Mouse (Mus musculus): ENCODE results near the gene Eno1. TPM values are rescaled to one million over a fixed set of nuclear protein-coding genes. Genes with fewer than 3 reads are reported as not detected.

The Eno1 gene
- polyA plus RNA-seq, 1 experiment: 120 TPM

- DNase-seq (ENCODE audit: low read depth in 1 of 2, low spot score in 2 of 2): no peak
- 88% methylated on average over 1 of the region's 1 CpGs for WGBS
- no peaks in the 10 kb centered on the region for H3K36me3 ChIP-seq (ENCODE audit: control insufficient read depth, insufficient read depth, low read length)
- no peaks in the 10 kb centered on the region for H3K27me3 ChIP-seq (ENCODE audit: control insufficient read depth, insufficient read depth, low read length)
- no peak for TF ChIP-seq CTCF (IDR thresholded peaks at IDR 0.05; ENCODE audit: extremely low read depth, insufficient read depth, insufficient read length, insufficient replicate concordance)
- TF ChIP-seq POLR2A (IDR thresholded peaks at IDR 0.05; ENCODE audit: low read depth, low read length): no peak
- no peak overlapping the region for H3K27ac ChIP-seq (ENCODE audit: insufficient read depth, low read length)
- no peaks in the 10 kb centered on the region for H3K4me1 ChIP-seq (ENCODE audit: control insufficient read depth, insufficient read depth, insufficient read length)
- H3K4me3 ChIP-seq (ENCODE audit: extremely low read depth, insufficient read depth, insufficient read length): no peak overlapping the region
These were observed 10.8 kb upstream of the Eno1 start for GRCm38 (mm10) chr4:150225700-150226099.

- Histone ChIP-seq H3K4me3 (ENCODE audit: extremely low read depth, insufficient read depth, insufficient read length) (no peak overlapping the region), H3K36me3 (ENCODE audit: control insufficient read depth, insufficient read depth, low read length) (no peaks in the 10 kb centered on the region), H3K27ac (ENCODE audit: insufficient read depth, low read length) (no peak overlapping the region), H3K4me1 (ENCODE audit: control insufficient read depth, insufficient read depth, insufficient read length) (no peaks in the 10 kb centered on the region), H3K27me3 (ENCODE audit: control insufficient read depth, insufficient read depth, low read length) (no peaks in the 10 kb centered on the region)
- TF ChIP-seq CTCF (IDR thresholded peaks at IDR 0.05; ENCODE audit: extremely low read depth, insufficient read depth, insufficient read length, insufficient replicate concordance) (no peak), POLR2A (IDR thresholded peaks at IDR 0.05; ENCODE audit: low read depth, low read length) (no peak)
- 55% methylated on average over 7 of the region's 7 CpGs for WGBS
- DNase-seq (ENCODE audit: low read depth in 1 of 2, low spot score in 2 of 2): no peak
These were observed 9.5 kb upstream of the Eno1 start for GRCm38 (mm10) chr4:150226818-150227688.

DNA sequence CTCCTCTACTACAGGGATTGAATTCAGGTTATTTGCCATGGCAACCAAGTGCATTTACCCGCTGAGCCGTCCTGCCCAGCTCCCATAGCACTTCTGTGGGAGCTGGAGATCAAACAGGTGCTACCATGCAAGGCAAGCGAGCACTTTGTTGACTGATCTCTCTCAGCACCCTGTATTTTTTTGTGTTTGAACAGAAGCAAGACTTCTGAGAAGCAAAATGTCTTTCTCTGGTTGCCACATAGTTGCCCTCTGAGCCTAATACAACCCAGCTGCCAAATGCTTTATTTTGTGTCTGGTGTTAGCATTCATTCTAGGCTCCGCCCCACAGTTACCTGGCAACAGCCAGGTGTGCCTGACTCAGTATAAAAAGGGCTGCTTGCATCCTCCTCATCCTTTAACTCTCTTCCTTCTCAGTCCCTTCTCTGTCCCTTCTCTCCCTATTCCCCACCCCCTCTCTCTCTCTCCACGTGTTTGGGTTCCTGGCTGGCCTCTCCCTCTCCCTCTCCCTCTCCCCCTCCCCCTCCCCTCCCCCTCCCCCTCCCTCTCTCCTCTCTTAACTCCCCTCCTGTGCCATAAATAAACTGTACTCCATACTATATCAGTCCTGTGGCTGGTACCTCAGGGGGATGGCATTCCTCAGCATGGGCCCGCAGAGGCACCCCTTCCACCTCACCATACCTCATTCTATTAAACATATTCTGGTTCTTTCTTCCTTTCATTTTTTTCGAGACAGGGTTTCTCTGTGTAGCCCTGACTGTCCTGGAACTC, 7.8 kb upstream of the Eno1 start:
- no peak for DNase-seq (ENCODE audit: low read depth in 1 of 2, low spot score in 2 of 2)
- no peak for TF ChIP-seq CTCF (IDR thresholded peaks at IDR 0.05; ENCODE audit: extremely low read depth, insufficient read depth, insufficient read length, insufficient replicate concordance)
- no peak for TF ChIP-seq POLR2A (IDR thresholded peaks at IDR 0.05; ENCODE audit: low read depth, low read length)
- WGBS: 80% methylated on average over 7 of the region's 7 CpGs
- H3K27ac ChIP-seq (ENCODE audit: insufficient read depth, low read length): no peak overlapping the region
- H3K4me1 ChIP-seq (ENCODE audit: control insufficient read depth, insufficient read depth, insufficient read length): no peaks in the 10 kb centered on the region
- no peaks in the 10 kb centered on the region for H3K27me3 ChIP-seq (ENCODE audit: control insufficient read depth, insufficient read depth, low read length)
- no peaks in the 10 kb centered on the region for H3K36me3 ChIP-seq (ENCODE audit: control insufficient read depth, insufficient read depth, low read length)
- no peak overlapping the region for H3K4me3 ChIP-seq (ENCODE audit: extremely low read depth, insufficient read depth, insufficient read length)

- no peak overlapping the region for H3K27ac ChIP-seq (ENCODE audit: insufficient read depth, low read length)
These were observed 6.7 kb upstream of the Eno1 start for GRCm38 (mm10) chr4:150229747-150230390.

GRCm38 (mm10) chr4:150230460-150231407, 5.8 kb upstream of the Eno1 start:
- TF ChIP-seq POLR2A (IDR thresholded peaks at IDR 0.05; ENCODE audit: low read depth, low read length) (no peak), CTCF (IDR thresholded peaks at IDR 0.05; ENCODE audit: extremely low read depth, insufficient read depth, insufficient read length, insufficient replicate concordance) (no peak)
- H3K4me1 ChIP-seq (ENCODE audit: control insufficient read depth, insufficient read depth, insufficient read length): no peaks in the 10 kb centered on the region
- no peak overlapping the region for H3K27ac ChIP-seq (ENCODE audit: insufficient read depth, low read length)
- 83% methylated on average over 21 of the region's 21 CpGs for WGBS
- no peak overlapping the region for H3K4me3 ChIP-seq (ENCODE audit: extremely low read depth, insufficient read depth, insufficient read length)
- H3K36me3 ChIP-seq (ENCODE audit: control insufficient read depth, insufficient read depth, low read length): no peaks in the 10 kb centered on the region
- no peaks in the 10 kb centered on the region for H3K27me3 ChIP-seq (ENCODE audit: control insufficient read depth, insufficient read depth, low read length)
- no peak for DNase-seq (ENCODE audit: low read depth in 1 of 2, low spot score in 2 of 2)

More at GRCm38 (mm10) chr4:150229747-150230390, 6.7 kb upstream of the Eno1 start:
- no peak for TF ChIP-seq POLR2A (IDR thresholded peaks at IDR 0.05; ENCODE audit: low read depth, low read length)
- TF ChIP-seq CTCF (IDR thresholded peaks at IDR 0.05; ENCODE audit: extremely low read depth, insufficient read depth, insufficient read length, insufficient replicate concordance): no peak
- no peaks in the 10 kb centered on the region for H3K4me1 ChIP-seq (ENCODE audit: control insufficient read depth, insufficient read depth, insufficient read length)
- H3K4me3 ChIP-seq (ENCODE audit: extremely low read depth, insufficient read depth, insufficient read length): no peak overlapping the region
- no peaks in the 10 kb centered on the region for H3K36me3 ChIP-seq (ENCODE audit: control insufficient read depth, insufficient read depth, low read length)
- no peaks in the 10 kb centered on the region for H3K27me3 ChIP-seq (ENCODE audit: control insufficient read depth, insufficient read depth, low read length)
- WGBS: 73% methylated on average over 11 of the region's 15 CpGs
- no peak for DNase-seq (ENCODE audit: low read depth in 1 of 2, low spot score in 2 of 2)

DNA sequence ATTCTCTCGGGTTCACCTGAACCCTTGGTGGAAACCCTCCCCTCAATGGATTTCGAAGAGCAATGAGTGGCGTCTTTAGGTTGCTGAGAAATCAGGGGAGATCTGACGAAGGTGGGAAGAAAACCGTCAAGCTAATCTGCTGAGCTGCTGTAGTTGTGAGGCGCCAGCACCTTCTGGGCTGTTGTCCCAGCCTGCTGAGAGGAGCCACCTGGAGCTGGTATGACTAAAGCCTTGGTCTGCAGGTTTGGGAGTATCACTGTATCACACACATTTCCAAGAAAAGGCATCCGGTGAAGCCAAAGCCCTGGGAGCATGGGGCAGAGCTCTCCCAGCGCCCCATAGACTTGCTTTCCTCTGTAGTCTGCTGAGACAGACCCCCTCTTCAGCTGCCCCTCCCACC, 4.7 kb upstream of the Eno1 start:
- no peaks in the 10 kb centered on the region for H3K4me1 ChIP-seq (ENCODE audit: control insufficient read depth, insufficient read depth, insufficient read length)
- H3K27me3 ChIP-seq (ENCODE audit: control insufficient read depth, insufficient read depth, low read length): no peaks in the 10 kb centered on the region
- H3K27ac ChIP-seq (ENCODE audit: insufficient read depth, low read length): no peak overlapping the region
- H3K4me3 ChIP-seq (ENCODE audit: extremely low read depth, insufficient read depth, insufficient read length): no peak overlapping the region
- 87% methylated on average over 8 of the region's 8 CpGs for WGBS
- no peak for DNase-seq (ENCODE audit: low read depth in 1 of 2, low spot score in 2 of 2)
- no peak for TF ChIP-seq POLR2A (IDR thresholded peaks at IDR 0.05; ENCODE audit: low read depth, low read length)
- TF ChIP-seq CTCF (IDR thresholded peaks at IDR 0.05; ENCODE audit: extremely low read depth, insufficient read depth, insufficient read length, insufficient replicate concordance): no peak
- no peaks in the 10 kb centered on the region for H3K36me3 ChIP-seq (ENCODE audit: control insufficient read depth, insufficient read depth, low read length)
